Mouse (Mus musculus): Measurements from ENCODE around the gene Tfcp2. TPM values are rescaled to one million over a fixed set of nuclear protein-coding genes. Genes with fewer than 3 reads are reported as not detected.

Gene Tfcp2
- polyA plus RNA-seq, 1 experiment from 2014 or later: 4.1 TPM

GRCm38 (mm10) chr15:100585931-100586330, 34.1 kb upstream of the Tfcp2 start:
- Histone ChIP-seq H3K9ac (no peak overlapping the region), H3K4me1 (replicated peaks) (no peaks in the 10 kb centered on the region), H3K27ac (replicated peaks) (no peak overlapping the region), H3K9me3 (replicated peaks) (no peaks in the 10 kb centered on the region), H3K36me3 (replicated peaks) (no peaks in the 10 kb centered on the region), H3K4me2 (no peak overlapping the region), H3K4me3 (replicated peaks) (no peak overlapping the region), H3K27me3 (peaks cover 9% of the 10 kb centered on the region; the same call in 1 of the 2 replicates)
- 73% methylated on average over 16 of the region's 16 CpGs for WGBS (ENCODE audit: insufficient replicate concordance)
- no peak for ATAC-seq (ENCODE audit: insufficient read depth)

- Histone ChIP-seq H3K27me3 (peaks cover 8% of the 10 kb centered on the region; the same call in 1 of the 2 replicates), H3K36me3 (replicated peaks) (no peaks in the 10 kb centered on the region), H3K9ac (no peak overlapping the region), H3K4me3 (replicated peaks) (no peak overlapping the region), H3K27ac (replicated peaks) (no peak overlapping the region), H3K4me1 (replicated peaks) (no peaks in the 10 kb centered on the region), H3K4me2 (no peak overlapping the region), H3K9me3 (replicated peaks) (no peaks in the 10 kb centered on the region)
- no peak for ATAC-seq (ENCODE audit: insufficient read depth)
- WGBS (ENCODE audit: insufficient replicate concordance): 74% methylated on average over 10 of the region's 10 CpGs
Observed at GRCm38 (mm10) chr15:100580108-100580507, 28.3 kb upstream of the Tfcp2 start.

- ATAC-seq (ENCODE audit: insufficient read depth): no peak
- 76% methylated on average over 16 of the region's 16 CpGs for WGBS (ENCODE audit: insufficient replicate concordance)
Observed at GRCm38 (mm10) chr15:100577972-100578371, 26.2 kb upstream of the Tfcp2 start.

GRCm38 (mm10) chr15:100576810-100577209, 25.0 kb upstream of the Tfcp2 start:
- no peak overlapping the region for H3K4me3 ChIP-seq (replicated peaks)
- no peaks in the 10 kb centered on the region for H3K36me3 ChIP-seq (replicated peaks)
- no peaks in the 10 kb centered on the region for H3K9me3 ChIP-seq (replicated peaks)
- peaks cover 7% of the 10 kb centered on the region; the same call in 1 of the 2 replicates for H3K27me3 ChIP-seq
- ATAC-seq (ENCODE audit: insufficient read depth): no peak
- H3K27ac ChIP-seq (replicated peaks): no peak overlapping the region
- H3K4me2 ChIP-seq: no peak overlapping the region
- H3K4me1 ChIP-seq (replicated peaks): no peaks in the 10 kb centered on the region
- WGBS (ENCODE audit: insufficient replicate concordance): 45% methylated on average over 6 of the region's 6 CpGs
- H3K9ac ChIP-seq: no peak overlapping the region

More at GRCm38 (mm10) chr15:100577972-100578371, 26.2 kb upstream of the Tfcp2 start:
- no peak overlapping the region for H3K27ac ChIP-seq (replicated peaks)
- H3K36me3 ChIP-seq (replicated peaks): no peaks in the 10 kb centered on the region
- H3K4me1 ChIP-seq (replicated peaks): no peaks in the 10 kb centered on the region
- no peaks in the 10 kb centered on the region for H3K9me3 ChIP-seq (replicated peaks)
- H3K4me2 ChIP-seq: no peak overlapping the region
- H3K4me3 ChIP-seq (replicated peaks): no peak overlapping the region
- peaks cover 8% of the 10 kb centered on the region; the same call in 1 of the 2 replicates for H3K27me3 ChIP-seq
- no peak overlapping the region for H3K9ac ChIP-seq

GRCm38 (mm10) chr15:100576392-100576791, 24.6 kb upstream of the Tfcp2 start:
- H3K4me2 ChIP-seq: no peak overlapping the region
- 66% methylated on average over 6 of the region's 6 CpGs for WGBS (ENCODE audit: insufficient replicate concordance)
- no peak for ATAC-seq (ENCODE audit: insufficient read depth)

GRCm38 (mm10) chr15:100575366-100575765, 23.6 kb upstream of the Tfcp2 start:
- H3K9me3 ChIP-seq (replicated peaks): no peaks in the 10 kb centered on the region
- 54% methylated on average over 12 of the region's 12 CpGs for WGBS (ENCODE audit: insufficient replicate concordance)
- no peak overlapping the region for H3K27ac ChIP-seq (replicated peaks)
- H3K4me2 ChIP-seq: no peak overlapping the region
- H3K9ac ChIP-seq: no peak overlapping the region
- H3K4me3 ChIP-seq (replicated peaks): no peak overlapping the region
- peaks cover 7% of the 10 kb centered on the region; the same call in 1 of the 2 replicates for H3K27me3 ChIP-seq
- ATAC-seq (ENCODE audit: insufficient read depth): no peak
- no peaks in the 10 kb centered on the region for H3K4me1 ChIP-seq (replicated peaks)
- no peaks in the 10 kb centered on the region for H3K36me3 ChIP-seq (replicated peaks)

More at GRCm38 (mm10) chr15:100576392-100576791, 24.6 kb upstream of the Tfcp2 start:
- peaks cover 7% of the 10 kb centered on the region; the same call in 1 of the 2 replicates for H3K27me3 ChIP-seq
- H3K36me3 ChIP-seq (replicated peaks): no peaks in the 10 kb centered on the region
- H3K9me3 ChIP-seq (replicated peaks): no peaks in the 10 kb centered on the region
- no peak overlapping the region for H3K4me3 ChIP-seq (replicated peaks)
- no peaks in the 10 kb centered on the region for H3K4me1 ChIP-seq (replicated peaks)
- no peak overlapping the region for H3K27ac ChIP-seq (replicated peaks)
- no peak overlapping the region for H3K9ac ChIP-seq

GRCm38 (mm10) chr15:100574378-100574777, 22.6 kb upstream of the Tfcp2 start:
- ATAC-seq (ENCODE audit: insufficient read depth): no peak
- H3K36me3 ChIP-seq (replicated peaks): no peaks in the 10 kb centered on the region
- H3K4me3 ChIP-seq (replicated peaks): no peak overlapping the region
- no peak overlapping the region for H3K9ac ChIP-seq
- H3K4me1 ChIP-seq (replicated peaks): no peaks in the 10 kb centered on the region
- 69% methylated on average over 2 of the region's 2 CpGs for WGBS (ENCODE audit: insufficient replicate concordance)
- peaks cover 14% of the 10 kb centered on the region; the same call in 1 of the 2 replicates for H3K27me3 ChIP-seq
- H3K9me3 ChIP-seq (replicated peaks): no peaks in the 10 kb centered on the region
- H3K27ac ChIP-seq (replicated peaks): no peak overlapping the region
- H3K4me2 ChIP-seq: no peak overlapping the region

GRCm38 (mm10) chr15:100573946-100574345, 22.1 kb upstream of the Tfcp2 start:
- Histone ChIP-seq H3K9ac (no peak overlapping the region), H3K4me3 (replicated peaks) (no peak overlapping the region), H3K9me3 (replicated peaks) (no peaks in the 10 kb centered on the region), H3K4me2 (no peak overlapping the region), H3K4me1 (replicated peaks) (no peaks in the 10 kb centered on the region), H3K27me3 (peaks cover 18% of the 10 kb centered on the region; the same call in 1 of the 2 replicates), H3K36me3 (replicated peaks) (no peaks in the 10 kb centered on the region), H3K27ac (replicated peaks) (no peak overlapping the region)
- WGBS (ENCODE audit: insufficient replicate concordance): 61% methylated on average over 6 of the region's 6 CpGs
- no peak for ATAC-seq (ENCODE audit: insufficient read depth)

GRCm38 (mm10) chr15:100569239-100569638, 17.4 kb upstream of the Tfcp2 start:
- H3K27ac ChIP-seq (replicated peaks): no peak overlapping the region
- H3K9ac ChIP-seq: no peak overlapping the region
- H3K27me3 ChIP-seq: peaks cover 21% of the 10 kb centered on the region; the same call in 1 of the 2 replicates
- ATAC-seq (ENCODE audit: insufficient read depth): no peak
- H3K4me3 ChIP-seq (replicated peaks): no peak overlapping the region
- no peaks in the 10 kb centered on the region for H3K4me1 ChIP-seq (replicated peaks)
- no peaks in the 10 kb centered on the region for H3K36me3 ChIP-seq (replicated peaks)
- no peaks in the 10 kb centered on the region for H3K9me3 ChIP-seq (replicated peaks)
- 48% methylated on average over 3 of the region's 3 CpGs for WGBS (ENCODE audit: insufficient replicate concordance)
- no peak overlapping the region for H3K4me2 ChIP-seq

- H3K27ac ChIP-seq (replicated peaks): no peak overlapping the region
- H3K4me2 ChIP-seq: no peak overlapping the region
- no peaks in the 10 kb centered on the region for H3K36me3 ChIP-seq (replicated peaks)
- 33% methylated on average over 2 of the region's 2 CpGs for WGBS (ENCODE audit: insufficient replicate concordance)
- no peaks in the 10 kb centered on the region for H3K4me1 ChIP-seq (replicated peaks)
- no peak overlapping the region for H3K9ac ChIP-seq
- ATAC-seq (ENCODE audit: insufficient read depth): no peak
- no peaks in the 10 kb centered on the region for H3K9me3 ChIP-seq (replicated peaks)
- H3K4me3 ChIP-seq (replicated peaks): no peak overlapping the region
- peaks cover 18% of the 10 kb centered on the region; the same call in 1 of the 2 replicates for H3K27me3 ChIP-seq
Observed at GRCm38 (mm10) chr15:100566531-100566930, 14.7 kb upstream of the Tfcp2 start.

- 37% methylated on average over 5 of the region's 5 CpGs for WGBS (ENCODE audit: insufficient replicate concordance)
- Histone ChIP-seq H3K27me3 (no peaks in the 10 kb centered on the region), H3K27ac (replicated peaks) (peak overlapping the region; percentile 72), H3K9me3 (replicated peaks) (no peaks in the 10 kb centered on the region), H3K9ac (peak overlapping the region; percentile 39; the same call in 1 of the 2 replicates), H3K36me3 (replicated peaks) (no peaks in the 10 kb centered on the region), H3K4me1 (replicated peaks) (peaks cover 38% of the 10 kb centered on the region), H3K4me3 (replicated peaks) (peak overlapping the region; percentile 49), H3K4me2 (peak overlapping the region; percentile 66)
- peak; percentile 98 for ATAC-seq (ENCODE audit: insufficient read depth)
Observed at GRCm38 (mm10) chr15:100557705-100558433, 6.1 kb upstream of the Tfcp2 start.
